Mouse (Mus musculus) myocyte (in vitro differentiated cells): ENCODE results near the gene Hdc. TPM values are rescaled to one million over a fixed set of nuclear protein-coding genes. Genes with fewer than 3 reads are reported as not detected.

Source experiments
- H3K27me3 ChIP-seq: one replicate; pipeline ENCODE4 v1.6.1; 2011; ENCODE audit not compliant: control insufficient read depth, insufficient read depth, insufficient read length
- H3K36me3 ChIP-seq: one replicate; pipeline ENCODE4 v1.6.1; 2011; ENCODE audit not compliant: control insufficient read depth, insufficient read depth
- H3K4me2 ChIP-seq: one replicate; pipeline ENCODE4 v1.6.1; 2011; ENCODE audit warnings: low read depth, control low read depth
- H3K4me3 ChIP-seq: one replicate; pipeline ENCODE4 v1.5.1; 2011; ENCODE audit warnings: mild to moderate bottlenecking, control low read depth, moderate library complexity
- H3K79me2 ChIP-seq: one replicate; pipeline ENCODE4 v1.6.1; 2011; ENCODE audit not compliant: control insufficient read depth, insufficient read depth
- H3ac ChIP-seq: one replicate; pipeline ENCODE4 v1.6.1; 2011; ENCODE audit not compliant: control insufficient read depth, insufficient read length
- CEBPB ChIP-seq: IDR thresholded peaks from 2 replicates; pipeline ENCODE4 v1.6.1; 2011; ENCODE audit warnings: mild to moderate bottlenecking, moderate library complexity; ENCODE audit not compliant: poor library complexity, insufficient read depth, severe bottlenecking
- E2F4 ChIP-seq: IDR thresholded peaks from one replicate; pipeline ENCODE4 v1.6.1; 2011; ENCODE audit warnings: mild to moderate bottlenecking, control low read depth, moderate library complexity; ENCODE audit not compliant: insufficient read depth
- MAX ChIP-seq: IDR thresholded peaks from one replicate; pipeline ENCODE4 v1.6.1; 2011; ENCODE audit warnings: low read depth, mild to moderate bottlenecking, control low read depth
- MYOD1 ChIP-seq, 3 experiments: IDR thresholded peaks; one replicate each; pipeline ENCODE4 v1.6.1; 2011; ENCODE audit warnings: control low read depth in 2 of 3, low read depth in 2 of 3, mild to moderate bottlenecking in 2 of 3, moderate library complexity in 1 of 3; ENCODE audit not compliant: insufficient read length in 2 of 3, control insufficient read depth in 1 of 3
- MYOG ChIP-seq, 3 experiments: IDR thresholded peaks; one replicate each; pipeline ENCODE4 v1.6.1; 2011; ENCODE audit warnings: control low read depth in 2 of 3, low read depth in 2 of 3, mild to moderate bottlenecking in 2 of 3; ENCODE audit not compliant: insufficient read length in 2 of 3, control insufficient read depth in 1 of 3, insufficient read depth in 1 of 3
- POLR2A ChIP-seq: IDR thresholded peaks from one replicate; pipeline ENCODE4 v1.6.1; 2011; ENCODE audit warnings: low read depth, mild to moderate bottlenecking, control low read depth, moderate library complexity; ENCODE audit not compliant: insufficient read length
- POLR2AphosphoS2 ChIP-seq: IDR thresholded peaks from one replicate; pipeline ENCODE4 v1.6.1; 2011; ENCODE audit warnings: low read depth, control low read depth; ENCODE audit not compliant: insufficient read length
- REST ChIP-seq: IDR thresholded peaks from one replicate; pipeline ENCODE4 v1.6.1; 2011; ENCODE audit warnings: mild to moderate bottlenecking, control low read depth, moderate library complexity; ENCODE audit not compliant: insufficient read depth, insufficient read length
- SRF ChIP-seq: IDR thresholded peaks from one replicate; pipeline ENCODE4 v1.6.1; 2011; ENCODE audit warnings: low read depth; ENCODE audit not compliant: control insufficient read depth, insufficient read length
- TCF12 ChIP-seq: IDR thresholded peaks from one replicate; pipeline ENCODE4 v1.6.1; 2011; ENCODE audit warnings: mild to moderate bottlenecking, control low read depth; ENCODE audit not compliant: poor library complexity, insufficient read depth, severe bottlenecking
- TCF3 ChIP-seq: IDR thresholded peaks from one replicate; pipeline ENCODE4 v1.6.1; 2011; ENCODE audit warnings: low read depth, control low read depth; ENCODE audit not compliant: insufficient read length
- USF1 ChIP-seq: IDR thresholded peaks from one replicate; pipeline ENCODE4 v1.6.1; 2011; ENCODE audit warnings: low read depth, mild to moderate bottlenecking, control low read depth, moderate library complexity
- polyA plus RNA-seq: library from polyadenylated mRNA; unstranded; fragments of >200 nt; fragmentation: generic; extraction: Trizol; gene quantifications from one replicate; pipeline ENCODE4 v1.2.1, GENCODE M21; 2012; ENCODE audit warnings: missing spikeins

Hdc gene
- polyA plus RNA-seq, 1 experiment = 0.36 TPM

DNA sequence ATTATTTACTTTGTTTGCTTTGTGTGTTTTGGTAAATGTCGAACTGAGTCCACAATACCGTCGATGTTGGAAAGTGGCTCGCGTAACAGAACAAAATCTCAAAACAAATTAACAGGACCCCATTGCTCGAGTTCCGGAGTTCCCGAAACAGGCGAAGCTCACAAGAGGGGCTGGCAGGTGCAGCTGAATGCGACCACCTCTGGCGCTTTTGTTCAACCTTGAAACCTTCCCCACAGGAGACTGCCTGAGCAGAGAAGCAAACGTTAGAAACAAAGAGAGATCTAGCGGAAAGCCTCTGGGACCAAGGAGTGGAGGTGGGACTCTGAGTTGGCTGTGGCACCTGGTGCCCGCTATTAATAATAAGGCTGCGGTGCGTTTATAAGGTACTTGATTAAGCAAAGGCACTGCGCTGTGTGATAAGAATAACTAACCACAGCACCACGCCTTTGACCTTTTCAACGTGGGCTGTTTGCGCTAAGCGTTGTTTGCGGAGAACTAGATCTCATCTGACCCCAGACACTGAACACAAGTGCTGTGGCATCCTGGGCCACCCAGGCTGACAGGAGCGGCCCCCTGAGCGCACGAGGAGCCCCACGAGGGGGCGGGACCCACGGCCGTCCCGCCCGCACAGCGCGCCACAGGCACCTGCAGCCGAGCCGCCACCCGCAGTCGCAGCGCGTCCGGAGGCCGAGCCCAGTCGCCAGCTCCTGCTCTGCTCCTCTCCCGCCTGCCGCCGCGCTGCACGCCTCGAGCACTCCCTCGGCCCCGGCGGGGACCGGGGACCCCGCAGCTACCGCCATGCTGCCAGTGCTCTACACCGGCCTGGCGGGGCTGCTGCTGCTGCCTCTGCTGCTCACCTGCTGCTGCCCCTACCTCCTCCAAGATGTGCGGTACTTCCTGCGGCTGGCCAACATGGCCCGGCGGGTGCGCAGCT is 66.5 kb downstream of the Hdc start, which contains the start of gene Slc27a2:
Gene Slc27a2 (plus strand): TSS at position 51 of the 934 bp plus-strand sequence.
- H3K79me2 ChIP-seq = no peaks in the 10 kb centered on the region
- H3K27me3 ChIP-seq = peaks cover 17% of the 10 kb centered on the region
- no peak within 1 kb of the TSS for H3K4me2 ChIP-seq
- H3K36me3 ChIP-seq = no peaks in the 10 kb centered on the region
- no peak for TF ChIP-seq E2F4
- no peak for TF ChIP-seq MYOG (IDR thresholded peaks at IDR 0.05; ENCODE audit: control insufficient read depth in 1 of 3, insufficient read depth in 1 of 3, insufficient read length in 2 of 3, low read depth in 2 of 3)
- no peak for TF ChIP-seq POLR2A
- TF ChIP-seq POLR2AphosphoS2 = no peak
- TF ChIP-seq REST = no peak
- TF ChIP-seq USF1 = no peak
- no peak within 1 kb of the TSS for H3ac ChIP-seq
- no peak within 1 kb of the TSS for H3K4me3 ChIP-seq

DNA sequence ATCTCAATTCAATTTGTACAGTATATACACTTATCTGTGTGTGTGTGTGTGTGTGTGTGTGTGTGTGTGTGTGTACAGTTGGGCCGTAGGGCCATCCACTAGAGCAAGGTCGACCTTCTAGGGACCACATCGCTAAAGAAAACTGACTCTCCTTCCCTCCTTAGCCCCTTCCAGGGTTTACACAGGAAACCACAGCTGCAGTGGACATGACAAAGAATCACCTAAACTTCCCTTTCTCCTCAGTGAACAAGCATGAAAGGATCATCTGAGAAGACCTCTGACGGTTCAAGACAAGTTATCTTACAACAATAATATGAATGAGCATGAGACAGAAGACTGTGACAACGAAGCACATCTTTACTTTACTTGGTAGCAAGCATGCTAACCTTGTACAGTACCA is 67.2 kb downstream of the Hdc start:
- H3K27me3 ChIP-seq = peaks cover 17% of the 10 kb centered on the region
- H3K79me2 ChIP-seq = no peaks in the 10 kb centered on the region
- H3K4me2 ChIP-seq = no peak overlapping the region
- TF ChIP-seq E2F4 = no peak
- TF ChIP-seq MYOG (IDR thresholded peaks at IDR 0.05; ENCODE audit: control insufficient read depth in 1 of 3, insufficient read depth in 1 of 3, insufficient read length in 2 of 3, low read depth in 2 of 3) = no peak
- no peak for TF ChIP-seq SRF
- no peak for TF ChIP-seq MYOD1 (IDR thresholded peaks at IDR 0.05; ENCODE audit: control insufficient read depth in 1 of 3, insufficient read length in 2 of 3, low read depth in 2 of 3)
- no peak for TF ChIP-seq CEBPB
- TF ChIP-seq POLR2AphosphoS2 = no peak
- no peak for TF ChIP-seq REST
- no peak for TF ChIP-seq TCF3
- no peak for TF ChIP-seq USF1
- no peak for TF ChIP-seq MAX
- TF ChIP-seq TCF12 = no peak
- no peak for TF ChIP-seq POLR2A
- no peaks in the 10 kb centered on the region for H3K36me3 ChIP-seq
- H3K4me3 ChIP-seq = no peak overlapping the region
- H3ac ChIP-seq = no peak overlapping the region

GRCm38 (mm10) chr2:126551244-126551890 is 67.7 kb downstream of the Hdc start:
- no peak overlapping the region for H3K4me2 ChIP-seq
- peaks cover 17% of the 10 kb centered on the region for H3K27me3 ChIP-seq
- H3ac ChIP-seq = no peak overlapping the region
- TF ChIP-seq MAX (no peak), CEBPB (no peak), TCF12 (no peak), MYOD1 (IDR thresholded peaks at IDR 0.05; ENCODE audit: control insufficient read depth in 1 of 3, insufficient read length in 2 of 3, low read depth in 2 of 3) (no peak)
- H3K79me2 ChIP-seq = no peaks in the 10 kb centered on the region
- H3K36me3 ChIP-seq = no peaks in the 10 kb centered on the region
- no peak overlapping the region for H3K4me3 ChIP-seq

GRCm38 (mm10) chr2:126549681-126550080 is 69.4 kb downstream of the Hdc start:
- Histone ChIP-seq H3K4me3 (no peak overlapping the region), H3K27me3 (peaks cover 17% of the 10 kb centered on the region), H3K79me2 (no peaks in the 10 kb centered on the region), H3ac (no peak overlapping the region), H3K4me2 (no peak overlapping the region), H3K36me3 (no peaks in the 10 kb centered on the region)
- TF ChIP-seq USF1 (no peak), MYOD1 (IDR thresholded peaks at IDR 0.05; ENCODE audit: control insufficient read depth in 1 of 3, insufficient read length in 2 of 3, low read depth in 2 of 3) (no peak), E2F4 (no peak), REST (no peak), MYOG (IDR thresholded peaks at IDR 0.05; ENCODE audit: control insufficient read depth in 1 of 3, insufficient read depth in 1 of 3, insufficient read length in 2 of 3, low read depth in 2 of 3) (no peak), CEBPB (no peak), SRF (no peak), POLR2A (no peak), POLR2AphosphoS2 (no peak), MAX (no peak), TCF12 (no peak), TCF3 (no peak)
